In the genomic region with DNA sequence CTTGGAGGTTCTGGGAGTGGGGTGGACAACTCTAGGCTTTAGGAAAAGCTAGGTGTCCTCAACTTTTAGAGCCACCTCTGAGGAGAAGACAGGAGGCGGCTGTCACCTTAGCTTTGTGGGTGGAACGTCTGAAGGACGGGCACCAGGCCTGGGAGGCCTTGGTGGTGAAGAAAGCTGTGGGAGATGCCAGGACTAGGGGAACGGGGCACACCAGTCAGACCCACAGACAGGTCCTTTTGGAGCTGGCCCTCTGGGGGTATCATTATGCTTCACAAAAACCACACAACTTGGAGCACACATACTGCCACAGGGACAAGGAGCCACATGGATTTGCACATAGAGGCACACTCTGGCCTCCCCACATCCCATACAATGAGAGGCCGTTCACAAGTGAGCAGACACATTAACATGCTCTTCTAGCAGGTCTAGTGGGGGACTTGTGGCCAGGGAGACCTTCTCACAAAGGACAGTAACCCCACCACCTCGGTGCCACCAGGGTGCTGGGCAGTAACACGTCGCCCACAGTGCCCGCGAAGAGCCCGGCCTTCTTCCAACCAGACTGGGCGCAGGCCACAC, we compare ENCODE assay signal across 9 mouse cellular contexts. TPM values are rescaled to one million over a fixed set of nuclear protein-coding genes. Genes with fewer than 3 reads are reported as not detected.
DNase-seq lines count a peak whose midpoint lies in the region; ATAC-seq lines count a peak whose summit lies in the region.
"Had no signal": no experiment of that assay in that cellular context is flagged by ENCODE, and none has a peak within 500 bp of the region (broad histone marks: within the 10 kb centered on the region; RNA-seq: fewer than 3 reads in every experiment).

No protein-coding gene starts in this region.

- WGBS in heart, embryonic 12.5 days, result 14% methylated on average over 12 of the region's 12 CpGs
- 16% methylated on average over 12 of the region's 12 CpGs for WGBS in hindbrain, embryonic 11.5 days
- WGBS in midbrain, embryonic 13.5 days, result 16% methylated on average over 12 of the region's 12 CpGs

- no peaks in the 10 kb centered on the region for H3K36me3 ChIP-seq in heart, embryonic 12.5 days
- H3K36me3 ChIP-seq in hindbrain, embryonic 11.5 days (ENCODE audit: control insufficient read depth, insufficient read depth, low read length), result no peaks in the 10 kb centered on the region
- no peaks in the 10 kb centered on the region for H3K36me3 ChIP-seq in midbrain, embryonic 13.5 days

- H3K9ac ChIP-seq in heart, embryonic 12.5 days, result peak overlapping the region; percentile 86
- H3K9ac ChIP-seq in hindbrain, embryonic 11.5 days (ENCODE audit: low read depth, low read length), result peak overlapping the region; percentile 81
- H3K9ac ChIP-seq in midbrain, embryonic 13.5 days (replicated peaks), result peak overlapping the region; percentile 93

- peaks cover 65% of the 10 kb centered on the region for H3K4me1 ChIP-seq in heart, embryonic 12.5 days (replicated peaks)
- peaks cover 13% of the 10 kb centered on the region for H3K4me1 ChIP-seq in brown adipose tissue, adult 24 weeks (ENCODE audit: control insufficient read depth, insufficient read depth, insufficient read length, low read length)
- peaks cover 33% of the 10 kb centered on the region for H3K4me1 ChIP-seq in hindbrain, embryonic 11.5 days (replicated peaks; ENCODE audit: control insufficient read depth, insufficient read depth, low read length)
- H3K4me1 ChIP-seq in midbrain, embryonic 13.5 days (replicated peaks), result peaks cover 80% of the 10 kb centered on the region

- no peak for DNase-seq in heart, adult 8-10 months (ENCODE audit: low spot score)
- DNase-seq in hindbrain, embryonic 11.5 days (ENCODE audit: low spot score), result no peak
- DNase-seq in layer of hippocampus, postnatal 10 days (ENCODE audit: low spot score in 2 of 2), result no peak
- DNase-seq in ovary, adult 18-20 months (ENCODE audit: low spot score), result no peak

- peak overlapping the region; percentile 75 for H3K4me3 ChIP-seq in heart, embryonic 12.5 days
- peak overlapping the region; percentile 75 for H3K4me3 ChIP-seq in brown adipose tissue, adult 24 weeks (ENCODE audit: insufficient read depth, low read depth, low read length)
- H3K4me3 ChIP-seq in hindbrain, embryonic 11.5 days (ENCODE audit: low read depth, low read length), result peak overlapping the region; percentile 46
- peak overlapping the region; percentile 58 for H3K4me3 ChIP-seq in midbrain, embryonic 13.5 days (replicated peaks)

- no peak for ATAC-seq in heart, embryonic 12.5 days (ENCODE audit: insufficient number of reproducible peaks, low FRiP score)
- peak; percentile 18; the same call in 1 of the 2 replicates for ATAC-seq in hindbrain, embryonic 11.5 days (ENCODE audit: low FRiP score)
- ATAC-seq in midbrain, embryonic 13.5 days, result no peak
- no peak for ATAC-seq in megakaryocyte progenitor cell, adult 5-6 weeks (replicated peaks; ENCODE audit: poor library complexity)

- H3K4me2 ChIP-seq in heart, embryonic 12.5 days, result peak overlapping the region; percentile 81
- H3K4me2 ChIP-seq in hindbrain, embryonic 11.5 days (replicated peaks; ENCODE audit: low read depth, low read length), result peak overlapping the region; percentile 56
- H3K4me2 ChIP-seq in midbrain, embryonic 13.5 days (replicated peaks), result peak overlapping the region; percentile 80

- H3K27ac ChIP-seq in heart, embryonic 12.5 days (ENCODE audit: poor library complexity, severe bottlenecking), result peak overlapping the region; percentile 99
- H3K27ac ChIP-seq in brown adipose tissue, adult 24 weeks (replicated peaks; ENCODE audit: low read depth, low read length), result peak overlapping the region; percentile 92
- peak overlapping the region; percentile 97 for H3K27ac ChIP-seq in hindbrain, embryonic 11.5 days (ENCODE audit: low read depth, low read length)
- peak overlapping the region; percentile 100 for H3K27ac ChIP-seq in midbrain, embryonic 13.5 days

- 0 out of 2 replicates have a peak, but pooled peaks cover 5% of the 10 kb centered on the region for H3K27me3 ChIP-seq in heart, embryonic 12.5 days (replicated peaks)
- H3K27me3 ChIP-seq in hindbrain, embryonic 11.5 days (ENCODE audit: control insufficient read depth, insufficient read depth, low read length), result peaks cover 7% of the 10 kb centered on the region; the same call in 1 of the 2 replicates
- no peaks in the 10 kb centered on the region for H3K27me3 ChIP-seq in midbrain, embryonic 13.5 days
- H3K27me3 ChIP-seq: Patski had no signal

- no peaks in the 10 kb centered on the region for H3K9me3 ChIP-seq in heart, embryonic 12.5 days (replicated peaks)
- H3K9me3 ChIP-seq in hindbrain, embryonic 11.5 days (ENCODE audit: control insufficient read depth, low read length), result no peaks in the 10 kb centered on the region
- H3K9me3 ChIP-seq in midbrain, embryonic 13.5 days, result no peaks in the 10 kb centered on the region

RNA-seq across cellular contexts. Expression of a gene that starts 17.6 kb away (rescaled TPM):
- 20.1 and 22.8 TPM in 2 replicates for polyA plus RNA-seq in heart, embryonic 12.5 days (2016; fragmentation: Nextera tagmentation; extraction: Ambion mirVana)
- 1 to 10 TPM; 7.4 to 9.5 (median 7.7) TPM for total RNA-seq in heart, adult 8-10 months (2022)
- 5.8 and 10.2 TPM in 2 replicates for polyA plus RNA-seq in brown adipose tissue, adult 24 weeks (2012; ENCODE audit: insufficient read depth, insufficient read length, missing spikeins)
- 8.6 and 8.7 TPM in 2 replicates for polyA plus RNA-seq in hindbrain, embryonic 11.5 days (2014; fragmentation: Nextera tagmentation; extraction: Ambion mirVana)
- polyA plus RNA-seq in midbrain, embryonic 13.5 days (2015; fragmentation: Nextera tagmentation; extraction: Ambion mirVana), result 17.8 and 18.6 TPM in 2 replicates
- total RNA-seq in layer of hippocampus, postnatal 10 days (2021), result 10 to 100 TPM; 54.6 to 64.1 TPM
- total RNA-seq in megakaryocyte progenitor cell, adult 5-6 weeks (2015), result 4.7 and 5.9 TPM in 2 replicates
- 12.4 and 35.1 TPM in 2 replicates for total RNA-seq in megakaryocyte progenitor cell, adult 5-6 weeks (2017)

RNA-seq across cellular contexts. Expression of a gene that starts 20.0 kb away (rescaled TPM):
- polyA plus RNA-seq in heart, embryonic 12.5 days (2016; fragmentation: Nextera tagmentation; extraction: Ambion mirVana), result 86.4 and 90.3 TPM in 2 replicates
- 10 to 100 TPM; 56.8 to 62.6 (median 60.6) TPM for total RNA-seq in heart, adult 8-10 months (2022)
- 15.3 and 16.7 TPM in 2 replicates for polyA plus RNA-seq in brown adipose tissue, adult 24 weeks (2012; ENCODE audit: insufficient read depth, insufficient read length, missing spikeins)
- polyA plus RNA-seq in hindbrain, embryonic 11.5 days (2014; fragmentation: Nextera tagmentation; extraction: Ambion mirVana), result 42.3 and 45.9 TPM in 2 replicates
- polyA plus RNA-seq in midbrain, embryonic 13.5 days (2015; fragmentation: Nextera tagmentation; extraction: Ambion mirVana), result 119 and 127 TPM in 2 replicates
- total RNA-seq in layer of hippocampus, postnatal 10 days (2021), result 100 to 1,000 TPM; 136 to 148 TPM
- total RNA-seq in megakaryocyte progenitor cell, adult 5-6 weeks (2015), result not detected in 2 replicates
- total RNA-seq in megakaryocyte progenitor cell, adult 5-6 weeks (2017), result 0.08 TPM in 1 of 2 replicates, not detected in the other

RNA-seq across cellular contexts. Expression of a gene that starts 26.9 kb away (rescaled TPM):
- polyA plus RNA-seq in heart, embryonic 12.5 days (2016; fragmentation: Nextera tagmentation; extraction: Ambion mirVana), result 79.0 and 80.6 TPM in 2 replicates
- 10 to 100 TPM; 53.6 to 60.6 (median 56.2) TPM for total RNA-seq in heart, adult 8-10 months (2022)
- polyA plus RNA-seq in brown adipose tissue, adult 24 weeks (2012; ENCODE audit: insufficient read depth, insufficient read length, missing spikeins), result 27.8 and 32.1 TPM in 2 replicates
- 121 and 136 TPM in 2 replicates for polyA plus RNA-seq in hindbrain, embryonic 11.5 days (2014; fragmentation: Nextera tagmentation; extraction: Ambion mirVana)
- polyA plus RNA-seq in midbrain, embryonic 13.5 days (2015; fragmentation: Nextera tagmentation; extraction: Ambion mirVana), result 98.2 and 103 TPM in 2 replicates
- 10 to 100 TPM; 53.2 to 57.3 TPM for total RNA-seq in layer of hippocampus, postnatal 10 days (2021)
- 45.4 and 46.0 TPM in 2 replicates for total RNA-seq in megakaryocyte progenitor cell, adult 5-6 weeks (2015)
- total RNA-seq in megakaryocyte progenitor cell, adult 5-6 weeks (2017), result 113 and 115 TPM in 2 replicates

RNA-seq across cellular contexts. Expression of a gene that starts 47.6 kb away (rescaled TPM):
- not detected in 2 replicates for polyA plus RNA-seq in heart, embryonic 12.5 days (2016; fragmentation: Nextera tagmentation; extraction: Ambion mirVana)
- not detected for total RNA-seq in heart, adult 8-10 months (2022)
- polyA plus RNA-seq in brown adipose tissue, adult 24 weeks (2012; ENCODE audit: insufficient read depth, insufficient read length, missing spikeins), result not detected in 2 replicates
- 0.14 TPM in 1 of 2 replicates, not detected in the other for polyA plus RNA-seq in hindbrain, embryonic 11.5 days (2014; fragmentation: Nextera tagmentation; extraction: Ambion mirVana)
- polyA plus RNA-seq in midbrain, embryonic 13.5 days (2015; fragmentation: Nextera tagmentation; extraction: Ambion mirVana), result 0.07 and 0.08 TPM in 2 replicates
- total RNA-seq in layer of hippocampus, postnatal 10 days (2021), result not detected
- not detected in 2 replicates for total RNA-seq in megakaryocyte progenitor cell, adult 5-6 weeks (2015)
- not detected in 2 replicates for total RNA-seq in megakaryocyte progenitor cell, adult 5-6 weeks (2017)
- polyA plus RNA-seq: Patski had no signal
